In genomic region chr10:14211926-14212325, GRCm38 (mm10) we compare ENCODE assay signal across 9 mouse cellular contexts.
A peak's percentile ranks its signal among the peaks of the same experiment; 100 is the strongest.
DNase-seq lines count a peak whose midpoint lies in the region; ATAC-seq lines count a peak whose summit lies in the region.
"Had no signal": no experiment of that assay in that cellular context is flagged by ENCODE, and none has a peak within 500 bp of the region (broad histone marks: within the 10 kb centered on the region; RNA-seq: fewer than 3 reads in every experiment).

No protein-coding gene starts in this region.

- H3K4me1 ChIP-seq in kidney, embryonic 14.5 days (ENCODE audit: control insufficient read depth, insufficient read depth, low read length), result no peaks in the 10 kb centered on the region
- H3K4me1 ChIP-seq in hindbrain, embryonic 16.5 days (ENCODE audit: control insufficient read depth, insufficient read depth, low read depth, low read length), result no peaks in the 10 kb centered on the region
- H3K4me1 ChIP-seq in midbrain, embryonic 16.5 days (ENCODE audit: control insufficient read depth, insufficient read depth, low read length), result no peaks in the 10 kb centered on the region; the same call in 1 of the 2 replicates
- H3K4me1 ChIP-seq: limb, embryonic 12.5 days had no signal

- no peaks in the 10 kb centered on the region for H3K27me3 ChIP-seq in kidney, embryonic 14.5 days (ENCODE audit: control insufficient read depth, insufficient read depth, low read length)
- H3K27me3 ChIP-seq in hindbrain, embryonic 16.5 days (replicated peaks; ENCODE audit: control insufficient read depth, insufficient read depth, low read length), result no peaks in the 10 kb centered on the region
- H3K27me3 ChIP-seq in midbrain, embryonic 16.5 days (ENCODE audit: control insufficient read depth, insufficient read depth, low read depth, low read length), result no peaks in the 10 kb centered on the region
- H3K27me3 ChIP-seq: limb, embryonic 12.5 days had no signal

- H3K27ac ChIP-seq in kidney, embryonic 14.5 days (ENCODE audit: low read depth, low read length), result no peak overlapping the region
- no peak overlapping the region for H3K27ac ChIP-seq in hindbrain, embryonic 16.5 days (ENCODE audit: low read depth, low read length)
- H3K27ac ChIP-seq in midbrain, embryonic 16.5 days (ENCODE audit: low read length), result no peak overlapping the region
- H3K27ac ChIP-seq: limb, embryonic 12.5 days had no signal

- no peaks in the 10 kb centered on the region for H3K36me3 ChIP-seq in kidney, embryonic 14.5 days (ENCODE audit: control insufficient read depth, insufficient read depth, low read length)
- H3K36me3 ChIP-seq in hindbrain, embryonic 16.5 days (ENCODE audit: control insufficient read depth, insufficient read depth, low read length), result no peaks in the 10 kb centered on the region
- no peaks in the 10 kb centered on the region for H3K36me3 ChIP-seq in midbrain, embryonic 16.5 days (ENCODE audit: control insufficient read depth, insufficient read depth, low read length)
- H3K36me3 ChIP-seq: limb, embryonic 12.5 days had no signal

- DNase-seq in kidney, postnatal 25 days, result peak; percentile 34
- DNase-seq in frontal cortex, postnatal 14 days (ENCODE audit: low spot score in 2 of 2), result peak; percentile 67 to 85
- peak; percentile 73 for DNase-seq in layer of hippocampus, adult 9-11 months
- peak; percentile 86 to 89 for DNase-seq in right cerebral cortex, adult 2 months (ENCODE audit: low spot score in 2 of 2)
- DNase-seq: thymus, postnatal 4 days had no signal

- ATAC-seq in kidney, embryonic 14.5 days (ENCODE audit: low FRiP score, low TSS enrichment), result no peak
- ATAC-seq in hindbrain, embryonic 16.5 days, result no peak
- ATAC-seq in midbrain, embryonic 16.5 days, result no peak

- H3K4me3 ChIP-seq in kidney, embryonic 14.5 days (ENCODE audit: low read length), result no peak overlapping the region
- no peak overlapping the region for H3K4me3 ChIP-seq in hindbrain, embryonic 16.5 days (ENCODE audit: low read length)
- H3K4me3 ChIP-seq in midbrain, embryonic 16.5 days (ENCODE audit: low read depth, low read length), result no peak overlapping the region
- H3K4me3 ChIP-seq: limb, embryonic 12.5 days had no signal

- H3K9ac ChIP-seq in kidney, embryonic 14.5 days (ENCODE audit: low read depth, low read length), result no peak overlapping the region
- H3K9ac ChIP-seq in hindbrain, embryonic 16.5 days (ENCODE audit: low read depth, low read length), result no peak overlapping the region
- H3K9ac ChIP-seq in midbrain, embryonic 16.5 days (ENCODE audit: low read depth, low read length), result no peak overlapping the region
- H3K9ac ChIP-seq: limb, embryonic 12.5 days had no signal

- H3K4me2 ChIP-seq in kidney, embryonic 14.5 days (replicated peaks; ENCODE audit: low read depth, low read length), result no peak overlapping the region
- H3K4me2 ChIP-seq in hindbrain, embryonic 16.5 days (ENCODE audit: low read length), result no peak overlapping the region
- H3K4me2 ChIP-seq in midbrain, embryonic 16.5 days (ENCODE audit: low read length), result no peak overlapping the region
- H3K4me2 ChIP-seq: limb, embryonic 12.5 days had no signal

- 48% methylated on average over 6 of the region's 6 CpGs for WGBS in kidney, embryonic 14.5 days
- 69% methylated on average over 6 of the region's 6 CpGs for WGBS in hindbrain, embryonic 16.5 days
- WGBS in midbrain, embryonic 16.5 days, result 74% methylated on average over 6 of the region's 6 CpGs

- H3K9me3 ChIP-seq in kidney, embryonic 14.5 days (ENCODE audit: control insufficient read depth, low read length), result 0 out of 2 replicates have a peak, but pooled peaks cover under 1% of the 10 kb centered on the region
- no peaks in the 10 kb centered on the region for H3K9me3 ChIP-seq in hindbrain, embryonic 16.5 days (ENCODE audit: control insufficient read depth, low read length)
- no peaks in the 10 kb centered on the region for H3K9me3 ChIP-seq in midbrain, embryonic 16.5 days (replicated peaks; ENCODE audit: control insufficient read depth, low read length, poor library complexity, severe bottlenecking)

Comparison
In these comparisons a context has a peak if more than half of its experiments do, and no peak if none do; other contexts are left out.
1. DNase-seq: peak in every context shown above with its lines; median percentile 88 in right cerebral cortex, adult 2 months; 76 in frontal cortex, postnatal 14 days; 73 in layer of hippocampus, adult 9-11 months; 34 in kidney, postnatal 25 days.